Mouse (Mus musculus) skeletal muscle tissue, adult 2 months (tissue): ENCODE data around the gene Ccdc136.
A peak's percentile ranks its signal among the peaks of the same experiment; 100 is the strongest.

Source experiments
- DNase-seq: peaks from one replicate; pipeline ENCODE4 v3.0.0-alpha.2; 2012; ENCODE audit warnings: low read depth, low spot score

The Ccdc136 gene

GRCm38 (mm10) chr6:29435940-29436451 lies 39.9 kb downstream of the Ccdc136 start:
- DNase-seq = peak; percentile 79

DNA sequence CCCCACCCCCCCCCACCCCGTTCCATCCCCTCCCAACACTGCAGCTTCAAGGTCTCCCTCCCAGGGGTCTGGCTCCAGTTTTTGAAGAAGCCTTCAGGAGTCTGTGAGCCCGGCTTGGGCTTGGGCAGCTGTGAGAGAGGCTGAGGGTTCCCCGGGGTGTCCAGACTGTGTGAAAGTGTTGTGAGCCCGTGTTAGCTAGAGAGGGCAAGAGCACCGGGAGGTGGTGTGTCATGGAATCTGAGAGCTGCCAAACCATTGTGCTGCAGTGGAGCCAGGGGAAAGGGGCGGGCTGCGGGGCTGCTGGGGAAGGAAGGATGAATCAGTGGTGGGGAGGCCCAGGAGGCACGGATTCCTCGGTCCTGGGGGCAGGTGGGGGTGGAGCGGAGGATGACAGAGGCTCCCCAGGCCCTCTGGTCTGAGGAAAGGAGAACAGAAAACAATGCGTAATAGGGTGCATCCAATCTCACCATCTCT lies 40.4 kb downstream of the Ccdc136 start:
- DNase-seq = peak; percentile 74

DNA sequence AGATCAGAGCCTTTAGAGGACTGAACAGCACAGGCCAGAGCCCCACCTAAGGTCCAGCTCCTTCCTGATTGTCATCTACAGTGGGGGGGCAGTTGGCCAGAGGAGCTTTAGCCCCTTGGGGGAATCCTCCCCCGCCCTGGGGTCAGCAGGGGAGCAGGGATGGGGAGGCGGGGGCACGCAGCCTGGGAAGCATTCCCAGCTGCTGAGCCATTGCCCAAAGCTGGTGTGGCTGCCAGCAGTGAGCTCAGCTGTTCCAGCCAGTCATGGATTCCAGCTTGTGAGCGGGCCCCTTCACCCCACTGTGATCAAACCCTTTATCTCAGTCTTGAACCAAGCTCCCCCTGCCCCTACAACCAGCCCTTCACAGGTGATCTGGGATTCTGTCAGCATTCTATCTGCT lies 43.1 kb downstream of the Ccdc136 start:
- peak; percentile 71 for DNase-seq

- no peak for DNase-seq
Measured at GRCm38 (mm10) chr6:29439789-29440188, 43.7 kb downstream of the Ccdc136 start.

GRCm38 (mm10) chr6:29444773-29445172 lies 48.7 kb downstream of the Ccdc136 start:
- DNase-seq = no peak

GRCm38 (mm10) chr6:29445354-29445753 lies 49.2 kb downstream of the Ccdc136 start:
- DNase-seq = no peak

DNA sequence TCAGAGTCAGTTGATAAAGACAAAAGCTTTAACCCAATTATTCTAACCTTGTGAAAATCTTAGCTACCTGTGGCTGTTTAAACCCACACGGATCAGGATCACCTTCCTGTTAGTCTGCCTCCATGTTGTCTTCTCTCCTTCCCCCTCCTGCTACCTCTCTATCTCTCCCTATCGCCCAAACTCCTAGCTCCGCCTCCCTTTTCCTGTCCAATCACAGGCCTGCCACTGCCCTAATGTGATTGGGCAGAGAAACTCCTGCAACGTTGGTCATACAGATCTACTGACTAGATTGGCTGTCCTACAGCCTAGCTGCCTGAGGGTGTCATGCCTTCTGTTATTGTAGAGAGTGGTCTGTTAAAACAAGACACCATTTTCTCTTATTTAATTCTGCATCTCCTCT lies 53.7 kb downstream of the Ccdc136 start:
- DNase-seq = no peak

- no peak for DNase-seq
Measured at GRCm38 (mm10) chr6:29450667-29451066, 54.6 kb downstream of the Ccdc136 start.

DNA sequence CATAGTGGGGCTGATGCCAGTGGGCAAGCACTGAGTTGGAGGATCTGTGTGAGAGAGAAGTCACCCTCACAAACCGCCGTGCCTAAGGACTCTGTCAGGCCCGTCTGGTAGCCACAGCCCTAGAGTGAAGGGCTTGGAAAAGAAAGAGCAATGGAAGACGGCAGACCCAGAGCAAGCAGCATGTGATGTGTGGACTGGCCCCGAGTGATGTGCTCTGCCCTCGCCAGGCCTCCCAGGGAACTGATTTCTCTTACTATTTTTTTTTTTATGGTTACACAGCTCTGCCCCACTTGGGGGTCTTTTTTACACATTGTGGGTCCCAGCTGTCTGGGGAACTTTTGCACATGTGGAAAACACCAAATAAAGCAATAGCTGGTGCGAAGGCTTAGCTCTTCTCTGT lies 65.4 kb downstream of the Ccdc136 start:
- DNase-seq = no peak

DNA sequence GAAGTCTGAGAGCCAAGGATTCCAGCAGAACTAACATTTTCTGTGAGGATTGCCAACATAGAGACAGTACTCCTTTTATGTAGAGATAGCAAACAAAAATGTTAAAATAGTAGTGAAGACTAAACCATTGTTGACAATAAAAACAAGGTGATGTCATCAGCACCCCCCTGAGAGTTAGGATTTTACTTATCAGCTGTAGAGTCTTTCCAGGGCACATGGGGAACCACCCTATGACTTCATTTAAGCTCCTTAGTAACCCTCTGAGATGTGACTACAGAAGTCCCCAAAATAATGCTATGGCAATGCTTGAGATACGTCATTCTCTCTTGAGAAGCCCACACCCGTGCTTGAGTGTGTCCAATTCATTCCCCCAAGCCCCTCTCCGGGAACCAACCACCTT lies 67.3 kb downstream of the Ccdc136 start:
- DNase-seq = peak; percentile 47

GRCm38 (mm10) chr6:29467583-29468354 lies 71.7 kb downstream of the Ccdc136 start, which contains the start of gene Atp6v1f:
TSS of gene Atp6v1f (plus strand) at chr6:29467718.
- peak; percentile 95 for DNase-seq

- DNase-seq = no peak
Measured at GRCm38 (mm10) chr6:29468851-29469250, 72.7 kb downstream of the Ccdc136 start.

GRCm38 (mm10) chr6:29471137-29471536 lies 75.0 kb downstream of the Ccdc136 start, which contains the start of gene Atp6v1fnb:
TSS of gene Atp6v1fnb (plus strand) at chr6:29471437.
- no peak for DNase-seq

- DNase-seq = peak; percentile 46
Measured at GRCm38 (mm10) chr6:29473941-29474691, 78.0 kb downstream of the Ccdc136 start.

DNA sequence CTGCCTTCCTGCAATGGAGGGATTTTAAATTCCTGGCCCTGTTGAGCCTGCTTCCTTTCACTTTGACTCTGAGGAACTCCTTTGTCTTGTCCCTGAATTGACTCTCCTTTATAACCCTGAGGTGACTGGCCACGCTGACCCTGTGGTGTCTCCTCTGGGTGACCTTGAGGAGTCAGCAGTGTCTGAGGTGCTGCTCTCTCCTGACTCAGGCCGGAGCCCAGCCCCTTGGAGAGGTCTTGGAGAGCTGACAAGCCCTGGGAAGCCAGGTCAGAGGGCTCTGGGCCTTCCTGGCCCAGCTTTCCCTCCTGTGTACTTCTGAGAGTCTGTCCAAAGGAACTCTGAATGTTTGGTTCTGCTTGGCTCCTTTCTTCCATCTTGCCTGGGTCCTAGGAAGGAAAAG lies 78.6 kb downstream of the Ccdc136 start:
- no peak for DNase-seq
